Mouse (Mus musculus) right cerebral cortex, postnatal 4 days (tissue): ENCODE data around the gene Rnf217.

Experiments
- DNase-seq: peaks from one replicate; pipeline ENCODE4 v3.0.0-alpha.2; 2022

The Rnf217 gene

DNA sequence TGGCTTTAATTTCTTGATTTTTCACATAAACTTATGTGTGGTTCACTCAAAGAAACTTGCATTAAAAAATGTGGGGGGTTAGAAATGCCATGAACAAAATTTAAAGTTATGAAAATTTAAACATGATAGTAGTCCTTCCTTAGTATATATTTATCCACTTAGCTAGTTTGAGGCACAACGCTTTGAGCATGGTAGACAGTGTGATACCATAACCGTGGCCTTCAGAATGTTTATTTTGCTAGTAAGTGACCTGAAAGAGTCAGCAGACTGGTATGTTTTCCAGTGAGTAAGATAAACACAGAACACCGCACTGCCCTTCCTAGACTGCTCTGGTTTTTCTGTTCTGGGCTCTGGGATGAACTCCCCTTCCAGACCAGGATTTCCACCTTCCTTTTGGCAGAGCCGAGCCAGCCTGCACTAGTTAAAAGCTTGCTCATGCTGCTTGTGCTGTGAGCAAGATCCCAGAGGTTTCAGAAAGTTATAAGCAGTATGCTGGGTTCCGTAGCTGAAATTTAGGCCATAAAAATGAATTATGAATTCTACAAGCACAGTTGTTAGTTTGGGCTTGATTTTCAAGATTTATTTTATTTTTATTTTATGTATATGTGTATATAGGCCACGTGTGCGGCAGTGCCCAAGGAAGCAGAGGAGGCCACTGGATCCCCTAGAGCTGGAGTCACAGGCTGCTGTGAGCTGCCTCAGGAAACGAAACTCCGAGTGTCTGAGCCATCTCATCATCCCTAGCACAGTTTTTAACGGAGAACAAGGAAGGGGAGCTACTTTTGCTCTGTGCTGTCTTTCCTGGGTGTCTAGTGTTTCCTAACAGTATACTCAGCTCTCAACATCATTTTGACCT is 141.7 kb downstream of the Rnf217 start:
- no peak for DNase-seq

DNA sequence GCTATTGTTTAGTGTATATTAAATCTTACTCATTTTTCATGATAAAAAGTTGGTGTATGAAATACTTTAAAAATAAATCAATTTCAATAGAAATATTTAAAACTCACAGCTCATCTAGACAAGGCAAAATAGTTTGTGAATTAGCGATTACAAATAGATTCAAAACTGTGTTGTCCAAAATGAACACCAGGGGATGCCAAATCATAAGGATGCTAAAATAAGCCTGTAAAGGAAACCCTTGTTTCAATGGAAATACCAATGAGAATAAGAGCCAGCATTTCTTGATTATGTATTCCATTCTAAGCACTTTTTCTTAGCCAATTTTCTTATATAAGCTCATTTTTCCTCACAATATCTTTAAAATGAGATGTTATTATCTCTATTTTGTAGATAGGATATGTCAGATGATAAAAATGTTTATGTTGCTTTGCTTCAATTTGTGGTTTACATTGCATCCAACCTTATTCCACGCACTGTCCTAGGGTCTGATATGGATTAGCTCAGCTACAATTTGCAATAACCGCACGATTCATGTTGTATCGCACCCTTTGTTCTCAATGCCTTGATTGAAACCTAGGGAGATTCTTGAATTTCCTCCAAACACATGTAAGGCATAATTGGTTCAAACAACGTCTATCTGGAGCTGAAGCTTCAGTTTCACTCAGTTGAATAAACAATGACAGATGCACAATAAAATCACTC is 143.0 kb downstream of the Rnf217 start:
- DNase-seq: no peak

DNA sequence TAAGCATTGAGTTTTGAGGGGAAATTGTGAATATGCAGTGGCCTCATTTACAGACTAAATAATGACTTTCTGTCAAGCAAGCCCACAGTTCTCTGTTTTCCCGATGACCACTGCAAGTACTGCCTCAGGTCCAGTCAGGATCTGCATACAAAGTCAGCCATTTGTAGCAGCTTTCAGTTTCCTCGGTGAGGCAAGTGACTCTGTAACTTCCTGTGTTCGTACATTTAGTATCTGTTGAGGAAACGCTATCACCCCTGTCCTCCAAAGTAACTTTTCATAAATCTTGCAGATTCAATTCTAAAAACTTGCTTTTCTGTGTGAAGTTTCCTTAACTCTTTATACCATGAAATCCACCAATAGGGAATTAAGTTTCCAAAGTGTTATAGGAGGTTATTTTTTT is 143.6 kb downstream of the Rnf217 start:
- DNase-seq: no peak

DNA sequence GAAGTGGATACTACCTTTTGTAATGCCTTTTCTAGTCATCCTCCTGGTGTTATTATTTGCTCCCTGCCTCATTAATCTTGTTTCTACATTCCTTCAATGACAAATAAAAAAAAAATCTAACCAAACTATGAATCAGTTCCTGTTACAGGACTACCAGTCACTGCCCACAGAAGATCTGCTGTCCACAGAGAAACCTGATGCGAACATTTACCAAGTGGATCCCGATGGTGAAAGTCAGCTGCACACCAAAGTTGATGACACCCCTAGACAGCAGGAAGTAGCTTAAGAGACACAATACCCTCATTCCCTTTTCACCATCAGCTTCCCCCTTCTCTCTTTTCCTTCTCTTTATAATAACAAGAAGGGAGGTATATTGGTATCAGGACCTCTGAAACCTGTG is 145.9 kb downstream of the Rnf217 start:
- no peak for DNase-seq

DNA sequence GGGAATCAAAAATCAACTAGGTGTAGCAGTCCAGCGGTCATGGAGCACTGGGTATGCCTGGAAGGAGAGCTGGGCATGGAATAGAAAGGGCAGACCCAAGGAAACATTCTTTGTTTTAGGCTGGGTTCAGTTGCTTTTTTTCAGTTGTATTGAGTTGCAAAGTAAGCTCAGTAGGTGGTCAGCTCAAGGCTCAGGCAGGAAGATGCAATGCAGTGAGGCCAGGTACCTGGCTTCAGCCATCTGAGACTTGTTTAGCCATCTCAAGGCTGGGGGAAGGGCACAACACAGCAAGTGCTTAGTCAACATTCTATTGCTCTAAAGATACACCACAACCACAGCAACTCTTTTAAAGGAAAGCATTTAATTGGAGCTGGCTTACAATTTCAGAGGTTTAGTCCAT is 152.2 kb downstream of the Rnf217 start:
- DNase-seq: no peak

DNA sequence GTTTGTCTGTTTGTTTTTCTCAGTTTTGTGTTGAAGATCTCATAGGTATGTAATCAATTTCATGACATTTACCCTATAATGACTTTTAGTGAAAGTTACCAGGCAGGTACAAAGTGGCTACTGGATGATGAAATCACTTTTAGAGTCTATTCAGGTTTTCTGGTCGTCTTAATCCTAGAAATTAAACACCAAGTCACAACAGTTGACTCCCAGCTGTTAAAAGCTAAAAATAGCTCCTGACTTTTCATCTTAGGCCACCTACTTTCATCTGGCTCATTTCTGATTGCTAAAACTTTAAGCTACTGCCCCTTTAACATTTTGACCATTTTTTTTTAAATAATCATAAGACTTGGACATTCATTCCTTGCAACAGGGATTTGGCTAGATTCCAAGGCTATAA is 161.9 kb downstream of the Rnf217 start:
- DNase-seq: no peak

DNA sequence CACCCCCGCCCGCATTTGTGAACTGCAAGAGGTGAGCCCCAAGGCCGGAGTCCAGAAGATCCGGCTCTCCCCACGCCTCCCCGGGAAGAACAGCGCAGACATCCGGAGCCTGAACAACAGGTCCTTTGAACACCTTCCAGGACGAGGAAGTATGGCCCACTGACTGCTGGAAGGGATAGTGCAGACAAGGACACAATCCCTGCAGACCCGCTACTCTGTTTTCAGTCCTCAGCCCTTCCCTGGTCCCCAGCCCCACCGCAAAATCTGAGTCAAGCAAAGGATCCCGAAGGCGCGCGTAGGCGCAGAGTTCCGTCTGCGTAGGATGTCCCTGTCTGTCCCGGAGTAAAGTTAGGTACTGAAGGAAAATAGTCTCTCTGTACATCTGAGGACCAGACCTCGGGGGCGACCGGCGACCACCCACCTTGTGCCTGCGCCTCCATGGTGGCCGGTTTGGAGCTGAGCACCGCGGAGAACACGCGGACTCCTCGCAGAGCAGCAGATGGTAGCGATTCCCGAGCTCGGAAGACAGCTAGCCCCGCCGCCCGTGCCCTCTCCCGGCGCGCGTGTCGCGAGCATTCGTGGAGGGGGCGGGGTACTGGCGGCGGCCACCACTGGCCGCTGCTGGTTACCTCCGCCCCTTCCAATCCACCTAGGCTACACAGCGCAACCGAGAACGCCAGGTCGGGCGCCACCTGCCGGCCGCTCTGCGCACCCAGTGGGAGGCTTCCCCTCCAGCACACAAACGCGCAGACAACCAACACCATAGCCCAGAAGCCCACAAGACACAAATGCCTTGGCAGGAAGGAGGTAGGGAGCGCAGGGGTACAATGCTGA is 163.5 kb downstream of the Rnf217 start, which contains the start of gene Tpd52l1:
TSS of gene Tpd52l1 (minus strand) at position 668 of the 834 bp plus-strand sequence.
- peak; percentile 92 for DNase-seq

DNA sequence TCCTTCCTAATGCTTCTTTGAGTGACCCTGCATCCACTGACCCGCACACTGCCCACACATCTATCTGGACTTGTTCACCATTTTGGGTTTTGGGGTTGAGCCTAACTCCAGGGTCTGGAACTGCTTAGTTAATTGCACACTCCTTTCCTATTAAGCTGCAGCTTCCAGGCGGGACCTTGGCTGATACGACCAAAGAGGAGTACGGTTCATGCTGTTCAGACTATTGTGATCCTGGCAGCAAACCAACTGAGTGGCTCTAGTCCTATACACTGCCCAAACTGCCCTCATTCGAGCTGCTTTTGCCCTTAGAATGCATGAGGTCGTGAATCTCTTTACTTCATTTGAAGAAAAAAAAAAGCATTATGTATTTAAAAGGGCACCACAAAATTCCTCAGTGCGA is 164.8 kb downstream of the Rnf217 start:
- DNase-seq: no peak
